Mouse (Mus musculus): ENCODE measurements around the gene Gfpt2.
"Not testable (repeated sequence)": the region's sequence is repeated elsewhere in the genome, so short reads cannot be mapped to it uniquely, and the experiment has no call there.

Gfpt2 gene

GRCm38 (mm10) chr11:49793619-49794341 lies at the start of gene Gfpt2:
Gene Gfpt2 (plus strand): TSS chr11:49794178.
- DNase-seq, result peak; percentile 72

GRCm38 (mm10) chr11:49744981-49745380 lies 49.0 kb upstream of the Gfpt2 start:
- no peak for DNase-seq

- DNase-seq, result no peak
These were observed 48.1 kb upstream of the Gfpt2 start for GRCm38 (mm10) chr11:49745839-49746238.

- no peak for DNase-seq
These were observed 47.2 kb upstream of the Gfpt2 start for GRCm38 (mm10) chr11:49746756-49747155.

- DNase-seq, result no peak
These were observed 38.9 kb upstream of the Gfpt2 start for GRCm38 (mm10) chr11:49754958-49755665.

GRCm38 (mm10) chr11:49758096-49758495 lies 35.9 kb upstream of the Gfpt2 start:
- DNase-seq, result no peak

DNA sequence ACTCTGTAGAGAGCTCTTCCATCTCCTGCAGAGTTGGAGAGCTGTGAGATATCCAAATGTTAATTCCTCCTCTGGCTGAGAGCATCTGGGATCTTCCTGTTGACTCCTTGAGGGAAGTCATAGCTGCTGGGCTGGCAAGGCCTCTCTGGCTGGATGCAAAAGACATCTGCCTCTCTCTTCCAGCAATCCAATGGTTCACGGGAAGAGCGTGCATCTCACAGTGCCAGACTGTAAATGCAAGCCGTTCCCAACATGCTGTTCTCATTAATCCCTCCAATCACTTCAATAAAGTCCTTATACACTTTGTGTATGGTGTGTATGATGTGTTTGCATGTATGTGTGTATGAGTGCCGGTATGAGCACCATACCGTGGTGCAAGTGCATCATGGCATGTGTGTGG lies 32.8 kb upstream of the Gfpt2 start:
- no peak for DNase-seq

DNA sequence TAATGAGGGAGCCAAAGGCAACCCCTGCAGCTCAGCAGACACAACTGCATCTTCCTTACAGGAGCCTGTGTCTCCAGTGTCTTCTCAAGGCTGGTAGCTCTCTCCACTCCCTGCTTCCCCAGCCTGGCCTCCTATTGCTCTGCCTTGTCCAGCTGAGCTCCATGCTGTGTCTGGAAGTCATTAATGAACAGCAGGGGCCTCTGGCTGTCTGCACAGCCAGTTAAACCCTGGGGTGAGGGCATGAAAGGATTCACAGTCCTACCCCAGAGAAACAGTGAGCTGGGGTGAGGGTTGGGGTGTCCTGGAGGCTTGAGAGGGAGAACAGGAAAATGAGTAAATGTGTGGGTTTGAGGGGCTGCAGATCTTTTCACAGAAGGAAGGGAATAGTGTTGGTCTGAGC lies 30.4 kb upstream of the Gfpt2 start:
- no peak for DNase-seq

DNA sequence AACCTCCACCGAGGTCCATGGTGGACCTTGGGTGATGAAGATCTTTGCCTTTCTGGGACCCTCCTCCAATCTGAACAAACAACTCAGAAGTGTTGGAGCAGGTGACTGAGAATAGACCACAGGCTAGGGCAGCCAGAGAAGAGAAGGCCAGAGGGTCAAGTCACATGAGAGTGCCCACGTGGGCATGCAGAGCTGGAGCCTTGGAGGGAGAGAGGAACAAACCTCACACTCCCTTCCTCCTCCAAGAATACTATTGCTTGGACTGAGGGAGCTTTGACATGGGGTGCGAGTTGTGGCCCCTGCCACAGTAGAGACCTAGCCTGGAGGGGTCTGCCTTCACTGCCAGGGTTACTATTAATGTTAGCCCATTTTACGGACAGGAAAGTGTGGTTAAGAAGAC lies 30.0 kb upstream of the Gfpt2 start:
- DNase-seq, result no peak

- peak; percentile 5 for DNase-seq
These were observed 29.2 kb upstream of the Gfpt2 start for GRCm38 (mm10) chr11:49764639-49765299.

GRCm38 (mm10) chr11:49765377-49766136 lies 28.4 kb upstream of the Gfpt2 start:
- DNase-seq, result no peak

DNA sequence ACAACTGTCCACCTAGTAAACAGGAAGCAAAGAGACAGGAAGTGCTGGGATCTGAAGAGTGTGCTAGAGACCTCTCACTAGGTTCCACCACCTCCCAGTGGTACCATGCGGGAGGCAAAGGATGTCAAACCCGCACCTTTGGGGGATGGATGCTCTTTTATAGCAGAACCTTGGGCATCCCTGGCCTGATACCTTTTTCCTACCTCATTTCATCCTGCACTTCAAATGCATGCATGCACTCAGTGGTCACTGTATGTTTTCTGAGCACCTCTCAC lies 27.9 kb upstream of the Gfpt2 start:
- no peak for DNase-seq

- DNase-seq, result not testable (repeated sequence)
These were observed 26.5 kb upstream of the Gfpt2 start for GRCm38 (mm10) chr11:49767497-49767896.

- DNase-seq, result no peak
These were observed 25.2 kb upstream of the Gfpt2 start for GRCm38 (mm10) chr11:49768781-49769180.

GRCm38 (mm10) chr11:49770676-49771550 lies 23.1 kb upstream of the Gfpt2 start:
- DNase-seq, result no peak

DNA sequence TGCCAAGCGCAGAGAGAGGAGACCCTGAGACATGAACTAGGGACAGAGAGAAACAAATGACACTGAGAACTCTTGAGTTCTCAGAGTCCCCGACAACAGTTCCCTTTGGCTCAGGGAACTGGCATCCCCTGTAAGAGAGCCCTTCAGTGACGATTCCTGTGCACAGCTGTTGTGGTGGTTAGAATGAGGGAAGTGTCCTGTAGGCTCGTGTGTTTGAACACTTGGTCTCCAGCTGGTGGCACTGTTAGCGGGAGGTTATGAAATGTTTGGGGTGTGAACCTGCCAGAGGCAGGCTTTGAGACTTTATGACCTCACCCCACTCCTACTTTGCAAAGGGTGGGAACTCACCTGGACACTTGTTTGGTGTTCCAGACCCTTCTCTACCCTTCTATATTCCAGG lies 21.7 kb upstream of the Gfpt2 start:
- DNase-seq, result no peak

- DNase-seq, result no peak
These were observed 19.1 kb upstream of the Gfpt2 start for GRCm38 (mm10) chr11:49774894-49775293.

- DNase-seq, result no peak
These were observed 15.1 kb upstream of the Gfpt2 start for GRCm38 (mm10) chr11:49778844-49779243.

GRCm38 (mm10) chr11:49780161-49780817 lies 13.7 kb upstream of the Gfpt2 start:
- DNase-seq, result no peak

- DNase-seq, result no peak
These were observed 12.1 kb upstream of the Gfpt2 start for GRCm38 (mm10) chr11:49781833-49782399.

GRCm38 (mm10) chr11:49793131-49793530 lies 847 bp upstream of the Gfpt2 start:
- no peak for DNase-seq

All from right cerebral cortex, postnatal 14 days (tissue).